Mouse (Mus musculus): ENCODE results near the gene Zdhhc1.

- TF ChIP-seq CTCF (IDR thresholded peaks at IDR 0.05 in 2 of 3, conservative IDR thresholded peaks at IDR 0.05 in 1 of 3; ENCODE audit: control insufficient read depth in 1 of 3, insufficient read depth in 1 of 3, low read depth in 2 of 3, low read length in 3 of 3, poor library complexity in 1 of 3, severe bottlenecking in 1 of 3) (no peak), TAL1 (IDR thresholded peaks at IDR 0.05; ENCODE audit: low read length) (no peak), POLR2AphosphoS5 (IDR thresholded peaks at IDR 0.05; ENCODE audit: borderline replicate concordance, low read depth, low read length) (no peak), NRF1 (IDR thresholded peaks at IDR 0.05; ENCODE audit: insufficient read depth, low read depth, low read length, poor library complexity, severe bottlenecking) (no peak), TCF12 (IDR thresholded peaks at IDR 0.05; ENCODE audit: low read depth, low read length) (no peak), EP300 (IDR thresholded peaks at IDR 0.05; ENCODE audit: low read depth in 1 of 2, low read length in 2 of 2) (no peak), POLR2AphosphoS2 (IDR thresholded peaks at IDR 0.05; ENCODE audit: low read length) (no peak), SIN3A (IDR thresholded peaks at IDR 0.05; ENCODE audit: low read length) (no peak), MYC (IDR thresholded peaks at IDR 0.05; ENCODE audit: low read depth, low read length) (no peak)
Observed at GRCm38 (mm10) chr8:105528206-105528605, 31.5 kb upstream of the Zdhhc1 start.

All from MEL (cell line).